Mouse (Mus musculus) stomach, embryonic 15.5 days (tissue): ENCODE results near the gene Smcr8. TPM values are rescaled to one million over a fixed set of nuclear protein-coding genes. Genes with fewer than 3 reads are reported as not detected.
A peak's percentile ranks its signal among the peaks of the same experiment; 100 is the strongest.

ENCODE experiments used
- ATAC-seq: fragments of 200-750 bp; cut with Nextera tagmentation; 2 replicates; pipeline ENCODE4 v1.8.0; 2017; ENCODE audit warnings: low read depth, moderate number of reproducible peaks, moderate TSS enrichment; ENCODE audit not compliant: insufficient read depth, low FRiP score
- H3K27ac ChIP-seq: fragments of 300-500 bp; sonication (generic); 2 replicates; pipeline ENCODE4 v1.5.1; 2015; ENCODE audit warnings: mild to moderate bottlenecking, inconsistent platforms
- H3K27me3 ChIP-seq: fragments of 300-500 bp; sonication (generic); replicated peaks from 2 replicates; pipeline ENCODE4 v1.6.1; 2015; ENCODE audit warnings: inconsistent platforms
- H3K36me3 ChIP-seq: fragments of 300-500 bp; sonication (generic); 2 replicates; pipeline ENCODE4 v1.6.1; 2015; ENCODE audit warnings: inconsistent platforms
- H3K4me1 ChIP-seq: fragments of 300-500 bp; sonication (generic); 2 replicates; pipeline ENCODE4 v1.6.1; 2015; ENCODE audit warnings: inconsistent platforms
- H3K4me2 ChIP-seq: fragments of 300-500 bp; sonication (generic); 2 replicates; pipeline ENCODE4 v1.6.1; 2015; ENCODE audit warnings: mild to moderate bottlenecking, inconsistent platforms
- H3K4me3 ChIP-seq: fragments of 300-500 bp; sonication (generic); replicated peaks from 2 replicates; pipeline ENCODE4 v1.5.1; 2015; ENCODE audit warnings: inconsistent platforms
- H3K9ac ChIP-seq: fragments of 300-500 bp; sonication (generic); 2 replicates; pipeline ENCODE4 v1.6.1; 2015; ENCODE audit warnings: inconsistent platforms
- H3K9me3 ChIP-seq: fragments of 300-500 bp; sonication (generic); 2 replicates; pipeline ENCODE4 v1.6.1; 2016; ENCODE audit warnings: inconsistent platforms
- WGBS: fragments of 180-500 bp; shearing (Covaris S2); methylation state at CpG from one replicate; pipeline ENCODE4 v1.1.7; 2015; 5-methylcytosine and 5-hydroxymethylcytosine counted together
- polyA plus RNA-seq: library from polyadenylated mRNA; unstranded; fragments of >200 nt; fragmentation: Nextera tagmentation; extraction: Ambion mirVana; gene quantifications from 2 replicates; pipeline ENCODE4 v1.2.1, GENCODE M21; 2015

Gene Smcr8
- polyA plus RNA-seq, 1 experiment from 2014 or later = 4.5 TPM

- Histone ChIP-seq H3K27ac (no peak overlapping the region), H3K4me3 (no peak overlapping the region), H3K36me3 (peaks cover under 1% of the 10 kb centered on the region; the same call in 1 of the 2 replicates), H3K4me2 (no peak overlapping the region), H3K4me1 (no peaks in the 10 kb centered on the region), H3K9ac (no peak overlapping the region), H3K9me3 (no peaks in the 10 kb centered on the region), H3K27me3 (no peaks in the 10 kb centered on the region)
- no peak for ATAC-seq
- 82% methylated on average over 4 of the region's 4 CpGs for WGBS
Observed at GRCm38 (mm10) chr11:60766969-60767368, 10.4 kb upstream of the Smcr8 start.

DNA sequence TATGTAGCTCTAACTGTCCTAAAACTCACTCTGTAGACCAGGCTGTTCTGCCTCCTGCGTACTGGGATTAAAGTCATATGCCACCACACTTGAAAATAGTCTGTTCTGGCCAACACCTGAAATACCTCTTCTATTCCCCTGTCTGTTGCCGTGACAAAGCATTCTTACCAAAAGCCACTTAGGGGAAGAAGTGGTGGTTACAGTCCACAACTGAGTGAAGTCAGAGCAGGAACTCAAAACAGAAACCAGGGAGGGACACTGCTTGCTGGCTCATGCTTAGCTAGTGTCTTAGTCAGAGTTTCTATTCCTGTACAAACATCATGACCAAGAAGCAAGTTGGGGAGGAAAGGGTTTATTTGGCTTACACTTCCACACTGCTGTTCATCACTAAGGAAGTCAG is 8.0 kb upstream of the Smcr8 start:
- WGBS = 82% methylated on average over 2 of the region's 2 CpGs
- Histone ChIP-seq H3K9ac (no peak overlapping the region), H3K4me2 (no peak overlapping the region), H3K9me3 (no peaks in the 10 kb centered on the region), H3K27ac (no peak overlapping the region), H3K27me3 (no peaks in the 10 kb centered on the region), H3K4me1 (no peaks in the 10 kb centered on the region), H3K4me3 (no peak overlapping the region), H3K36me3 (no peaks in the 10 kb centered on the region)
- ATAC-seq = no peak

- 87% methylated on average over 3 of the region's 3 CpGs for WGBS
- Histone ChIP-seq H3K36me3 (no peaks in the 10 kb centered on the region), H3K27me3 (no peaks in the 10 kb centered on the region), H3K4me3 (no peak overlapping the region), H3K9ac (no peak overlapping the region), H3K27ac (no peak overlapping the region), H3K4me1 (peaks cover 8% of the 10 kb centered on the region; the same call in 1 of the 2 replicates), H3K4me2 (no peak overlapping the region), H3K9me3 (no peaks in the 10 kb centered on the region)
- no peak for ATAC-seq
Observed at GRCm38 (mm10) chr11:60770776-60771175, 6.5 kb upstream of the Smcr8 start.

GRCm38 (mm10) chr11:60772161-60772560 is 5.2 kb upstream of the Smcr8 start:
- no peaks in the 10 kb centered on the region for H3K27me3 ChIP-seq
- WGBS = 86% methylated on average over 4 of the region's 4 CpGs
- H3K4me2 ChIP-seq = no peak overlapping the region
- no peak for ATAC-seq
- peaks cover 12% of the 10 kb centered on the region; the same call in 1 of the 2 replicates for H3K4me1 ChIP-seq
- no peak overlapping the region for H3K4me3 ChIP-seq
- no peak overlapping the region for H3K27ac ChIP-seq
- H3K36me3 ChIP-seq = no peaks in the 10 kb centered on the region
- H3K9me3 ChIP-seq = no peaks in the 10 kb centered on the region
- no peak overlapping the region for H3K9ac ChIP-seq

- peaks cover 26% of the 10 kb centered on the region for H3K4me1 ChIP-seq
- H3K27ac ChIP-seq = no peak overlapping the region
- no peak overlapping the region for H3K4me3 ChIP-seq
- no peak overlapping the region for H3K9ac ChIP-seq
- no peak overlapping the region for H3K4me2 ChIP-seq
- 0 out of 2 replicates have a peak, but pooled peaks cover 4% of the 10 kb centered on the region for H3K36me3 ChIP-seq
- no peaks in the 10 kb centered on the region for H3K9me3 ChIP-seq
- no peaks in the 10 kb centered on the region for H3K27me3 ChIP-seq
- no peak for ATAC-seq
- 88% methylated on average over 3 of the region's 3 CpGs for WGBS
Observed at GRCm38 (mm10) chr11:60774158-60774689, 3.1 kb upstream of the Smcr8 start.

GRCm38 (mm10) chr11:60774841-60775240 is 2.5 kb upstream of the Smcr8 start:
- H3K9me3 ChIP-seq = no peaks in the 10 kb centered on the region
- H3K27me3 ChIP-seq = no peaks in the 10 kb centered on the region
- H3K27ac ChIP-seq = no peak overlapping the region
- peak overlapping the region; percentile 80; the same call in 1 of the 2 replicates for H3K4me2 ChIP-seq
- no peak overlapping the region for H3K4me3 ChIP-seq
- H3K36me3 ChIP-seq = 0 out of 2 replicates have a peak, but pooled peaks cover 4% of the 10 kb centered on the region
- H3K4me1 ChIP-seq = peaks cover 32% of the 10 kb centered on the region
- ATAC-seq = no peak
- no peak overlapping the region for H3K9ac ChIP-seq
- WGBS = 70% methylated on average over 1 of the region's 1 CpGs

- Histone ChIP-seq H3K9me3 (no peaks in the 10 kb centered on the region), H3K9ac (peak overlapping the region; percentile 70; the same call in 1 of the 2 replicates), H3K4me2 (peak overlapping the region; percentile 80), H3K27me3 (no peaks in the 10 kb centered on the region), H3K4me3 (peak overlapping the region; percentile 89; the same call in 1 of the 2 replicates), H3K27ac (no peak overlapping the region), H3K4me1 (peaks cover 40% of the 10 kb centered on the region), H3K36me3 (0 out of 2 replicates have a peak, but pooled peaks cover 4% of the 10 kb centered on the region)
- WGBS = 42% methylated on average over 6 of the region's 6 CpGs
- ATAC-seq = no peak
Observed at GRCm38 (mm10) chr11:60775578-60775977, 1.7 kb upstream of the Smcr8 start.

- Histone ChIP-seq H3K4me2 (peak overlapping the region; percentile 80), H3K9me3 (no peaks in the 10 kb centered on the region), H3K4me3 (peak overlapping the region; percentile 89), H3K27me3 (no peaks in the 10 kb centered on the region), H3K4me1 (peaks cover 47% of the 10 kb centered on the region), H3K36me3 (0 out of 2 replicates have a peak, but pooled peaks cover 4% of the 10 kb centered on the region), H3K9ac (peak overlapping the region; percentile 70), H3K27ac (peak overlapping the region; percentile 92; the same call in 1 of the 2 replicates)
- WGBS = 1% methylated on average over 17 of the region's 17 CpGs
- peak; percentile 6; the same call in 1 of the 2 replicates for ATAC-seq
Observed at GRCm38 (mm10) chr11:60776107-60776828, 1.1 kb upstream of the Smcr8 start.

DNA sequence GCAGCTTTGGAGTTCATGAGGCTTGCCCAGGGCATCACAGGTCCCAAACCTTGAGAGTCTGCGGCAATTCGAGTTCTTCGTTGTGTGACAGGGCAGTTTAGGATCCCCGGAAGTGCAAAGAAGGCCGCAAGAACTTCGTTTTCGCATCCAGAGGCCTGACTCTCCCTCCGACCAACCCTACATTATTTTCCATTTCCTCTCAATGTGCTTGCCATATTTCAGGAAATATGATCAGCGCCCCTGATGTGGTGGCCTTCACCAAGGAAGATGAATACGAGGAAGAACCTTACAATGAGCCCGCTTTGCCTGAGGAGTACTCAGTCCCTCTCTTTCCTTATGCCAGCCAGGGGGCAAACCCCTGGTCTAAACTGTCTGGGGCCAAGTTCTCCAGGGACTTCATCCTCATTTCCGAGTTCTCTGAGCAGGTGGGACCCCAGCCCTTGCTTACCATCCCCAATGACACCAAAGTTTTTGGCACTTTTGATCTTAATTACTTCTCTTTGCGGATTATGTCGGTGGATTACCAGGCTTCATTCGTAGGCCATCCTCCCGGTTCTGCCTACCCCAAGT is 562 bp downstream of the Smcr8 start:
- H3K4me1 ChIP-seq = peaks cover 58% of the 10 kb centered on the region
- no peaks in the 10 kb centered on the region for H3K9me3 ChIP-seq
- H3K9ac ChIP-seq = peak overlapping the region; percentile 68
- WGBS = 23% methylated on average over 16 of the region's 16 CpGs
- ATAC-seq = no peak
- H3K36me3 ChIP-seq = 0 out of 2 replicates have a peak, but pooled peaks cover 4% of the 10 kb centered on the region
- peak overlapping the region; percentile 92 for H3K27ac ChIP-seq
- peak overlapping the region; percentile 80 for H3K4me2 ChIP-seq
- H3K4me3 ChIP-seq = peak overlapping the region; percentile 89
- no peaks in the 10 kb centered on the region for H3K27me3 ChIP-seq

DNA sequence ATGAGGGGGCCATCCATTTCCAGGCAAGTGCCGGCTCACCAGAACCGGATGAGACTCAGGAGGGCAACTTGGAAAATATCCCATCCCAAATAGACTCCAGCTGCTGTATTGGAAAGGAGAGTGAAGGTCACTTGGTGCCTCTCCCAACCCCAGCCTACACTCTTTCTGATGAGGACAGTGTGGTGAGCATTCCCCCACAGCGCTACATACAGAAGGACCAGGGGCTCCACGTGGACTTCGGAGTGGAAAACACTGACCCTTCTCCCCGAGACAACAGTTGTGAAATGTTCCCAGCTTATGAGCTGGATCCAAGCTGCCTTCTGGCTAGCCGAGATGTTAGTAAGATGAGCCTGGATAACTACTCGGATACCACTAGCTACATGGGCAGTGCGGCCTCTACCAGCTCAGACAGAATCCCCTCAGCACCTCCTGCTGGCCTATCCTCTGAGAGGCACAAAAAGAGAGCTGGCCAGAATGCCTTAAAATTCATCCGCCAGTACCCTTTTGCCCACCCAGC is 2.4 kb downstream of the Smcr8 start:
- Histone ChIP-seq H3K36me3 (peaks cover 17% of the 10 kb centered on the region), H3K9me3 (no peaks in the 10 kb centered on the region), H3K4me2 (peak overlapping the region; percentile 44), H3K4me3 (peak overlapping the region; percentile 12; the same call in 1 of the 2 replicates), H3K27me3 (no peaks in the 10 kb centered on the region), H3K9ac (no peak overlapping the region; the same call in 1 of the 2 replicates), H3K4me1 (peaks cover 58% of the 10 kb centered on the region), H3K27ac (no peak overlapping the region)
- WGBS = 88% methylated on average over 10 of the region's 10 CpGs
- no peak for ATAC-seq

- 88% methylated on average over 8 of the region's 8 CpGs for WGBS
- H3K27ac ChIP-seq = no peak overlapping the region
- no peak for ATAC-seq
- H3K4me1 ChIP-seq = peaks cover 31% of the 10 kb centered on the region
- no peak overlapping the region for H3K4me2 ChIP-seq
- H3K4me3 ChIP-seq = no peak overlapping the region
- no peak overlapping the region for H3K9ac ChIP-seq
- peaks cover 49% of the 10 kb centered on the region for H3K36me3 ChIP-seq
- H3K9me3 ChIP-seq = no peaks in the 10 kb centered on the region
- no peaks in the 10 kb centered on the region for H3K27me3 ChIP-seq
Observed at GRCm38 (mm10) chr11:60784179-60784922, 7.0 kb downstream of the Smcr8 start.
